Mouse (Mus musculus): ENCODE results near the gene Ctf2. TPM values are rescaled to one million over a fixed set of nuclear protein-coding genes. Genes with fewer than 3 reads are reported as not detected.

Ctf2 gene
- polyA plus RNA-seq, 1 experiment: not detected

DNA sequence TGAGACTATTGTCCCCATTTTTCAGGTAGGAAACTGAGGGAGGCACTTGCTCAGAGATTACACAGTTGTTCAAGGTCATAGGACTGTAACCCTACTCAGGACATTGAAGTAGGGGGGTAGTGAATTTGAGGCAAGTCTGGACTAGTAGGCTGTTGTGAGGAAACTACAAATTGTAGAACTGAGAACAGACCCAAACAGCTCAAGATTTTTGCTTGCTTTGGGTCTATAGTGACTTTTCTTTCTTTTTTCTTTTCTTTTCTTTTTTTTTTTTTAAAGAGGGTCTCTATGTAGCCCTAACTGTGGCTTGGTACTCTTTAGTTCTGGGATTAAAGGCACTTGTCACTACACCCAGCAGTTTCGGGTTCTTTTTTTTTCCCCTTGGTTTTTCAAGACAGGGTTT is 40.6 kb upstream of the Ctf2 start:
- WGBS: 92% methylated on average over 1 of the region's 1 CpGs
- Histone ChIP-seq H3K27ac (ENCODE audit: insufficient read depth, low read depth, low read length) (no peak overlapping the region), H3K4me3 (ENCODE audit: insufficient read depth, low read depth, low read length) (no peak overlapping the region), H3K27me3 (replicated peaks; ENCODE audit: control insufficient read depth, insufficient read depth, low read length) (no peaks in the 10 kb centered on the region), H3K36me3 (ENCODE audit: control insufficient read depth, insufficient read depth, low read length) (no peaks in the 10 kb centered on the region), H3K4me1 (ENCODE audit: control insufficient read depth, insufficient read depth, low read length) (peaks cover 6% of the 10 kb centered on the region; the same call in 1 of the 2 replicates)
- DNase-seq: no peak
- TF ChIP-seq POLR2A (IDR thresholded peaks at IDR 0.05; ENCODE audit: low read depth, low read length) (no peak), CTCF (conservative IDR thresholded peaks at IDR 0.05; ENCODE audit: insufficient read depth, insufficient read length, low read depth, low read length) (no peak)

GRCm38 (mm10) chr7:127772080-127772479 is 40.1 kb upstream of the Ctf2 start:
- Histone ChIP-seq H3K27ac (ENCODE audit: insufficient read depth, low read depth, low read length) (no peak overlapping the region), H3K27me3 (replicated peaks; ENCODE audit: control insufficient read depth, insufficient read depth, low read length) (no peaks in the 10 kb centered on the region), H3K36me3 (ENCODE audit: control insufficient read depth, insufficient read depth, low read length) (no peaks in the 10 kb centered on the region), H3K4me1 (ENCODE audit: control insufficient read depth, insufficient read depth, low read length) (peaks cover 6% of the 10 kb centered on the region; the same call in 1 of the 2 replicates), H3K4me3 (ENCODE audit: insufficient read depth, low read depth, low read length) (no peak overlapping the region)
- no peak for DNase-seq
- 42% methylated on average over 3 of the region's 3 CpGs for WGBS
- TF ChIP-seq POLR2A (IDR thresholded peaks at IDR 0.05; ENCODE audit: low read depth, low read length) (no peak), CTCF (conservative IDR thresholded peaks at IDR 0.05; ENCODE audit: insufficient read depth, insufficient read length, low read depth, low read length) (no peak)

GRCm38 (mm10) chr7:127771262-127771661 is 39.3 kb upstream of the Ctf2 start:
- Histone ChIP-seq H3K4me3 (ENCODE audit: insufficient read depth, low read depth, low read length) (no peak overlapping the region), H3K27ac (ENCODE audit: insufficient read depth, low read depth, low read length) (no peak overlapping the region), H3K27me3 (replicated peaks; ENCODE audit: control insufficient read depth, insufficient read depth, low read length) (no peaks in the 10 kb centered on the region), H3K4me1 (ENCODE audit: control insufficient read depth, insufficient read depth, low read length) (peaks cover 6% of the 10 kb centered on the region; the same call in 1 of the 2 replicates), H3K36me3 (ENCODE audit: control insufficient read depth, insufficient read depth, low read length) (no peaks in the 10 kb centered on the region)
- TF ChIP-seq CTCF (conservative IDR thresholded peaks at IDR 0.05; ENCODE audit: insufficient read depth, insufficient read length, low read depth, low read length) (no peak), POLR2A (IDR thresholded peaks at IDR 0.05; ENCODE audit: low read depth, low read length) (no peak)
- 69% methylated on average over 5 of the region's 5 CpGs for WGBS
- DNase-seq: no peak

DNA sequence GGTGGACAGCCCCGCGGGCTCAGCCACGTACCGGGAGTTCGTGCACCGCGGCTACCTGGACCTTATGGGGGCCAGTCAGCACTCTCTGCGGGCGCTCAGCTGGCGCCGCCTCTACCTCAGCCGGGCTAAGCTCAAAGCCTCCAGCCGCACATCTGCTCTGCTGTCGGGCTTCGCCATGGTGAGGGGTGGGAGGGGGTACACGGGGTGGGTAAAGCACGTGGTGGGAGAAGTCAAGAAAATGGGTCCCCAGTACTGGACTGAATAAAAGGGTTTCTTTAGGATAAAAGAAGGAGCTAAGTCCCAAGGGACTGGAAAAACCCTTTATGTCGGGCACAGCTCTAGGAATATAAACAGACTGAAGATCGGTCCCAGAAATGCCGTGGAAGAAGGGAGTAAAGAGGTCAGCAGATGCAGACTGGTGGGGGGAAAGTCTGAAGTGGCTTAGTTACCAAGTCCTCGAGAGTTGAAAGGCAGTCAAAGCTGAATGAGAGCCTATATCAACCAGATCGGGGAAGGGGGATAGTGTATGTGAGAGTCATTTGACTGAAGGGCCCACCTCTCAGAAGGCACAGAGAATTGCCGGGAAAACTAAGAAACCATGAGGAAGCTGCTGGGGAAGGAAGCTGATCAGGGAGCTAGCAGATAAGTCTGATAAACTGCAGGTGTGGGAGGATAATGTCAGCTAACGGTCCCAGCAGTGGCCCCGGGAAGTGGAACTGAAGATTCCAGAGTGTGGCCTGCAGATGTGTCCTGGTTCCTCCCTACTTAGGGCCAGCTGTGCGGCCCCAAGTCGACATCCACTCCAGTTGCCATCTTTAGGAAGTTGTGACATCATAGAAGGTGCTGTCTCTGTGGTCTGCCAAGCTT is 38.3 kb upstream of the Ctf2 start:
- H3K36me3 ChIP-seq (ENCODE audit: control insufficient read depth, insufficient read depth, low read length): no peaks in the 10 kb centered on the region
- peak overlapping the region; percentile 83 for H3K27ac ChIP-seq (ENCODE audit: insufficient read depth, low read depth, low read length)
- TF ChIP-seq CTCF (conservative IDR thresholded peaks at IDR 0.05; ENCODE audit: insufficient read depth, insufficient read length, low read depth, low read length) (no peak), POLR2A (IDR thresholded peaks at IDR 0.05; ENCODE audit: low read depth, low read length) (no peak)
- H3K4me3 ChIP-seq (ENCODE audit: insufficient read depth, low read depth, low read length): peak overlapping the region; percentile 95
- peak; percentile 19 for DNase-seq
- H3K4me1 ChIP-seq (ENCODE audit: control insufficient read depth, insufficient read depth, low read length): peaks cover 6% of the 10 kb centered on the region; the same call in 1 of the 2 replicates
- WGBS: 3% methylated on average over 27 of the region's 27 CpGs
- H3K27me3 ChIP-seq (replicated peaks; ENCODE audit: control insufficient read depth, insufficient read depth, low read length): no peaks in the 10 kb centered on the region

- Histone ChIP-seq H3K4me3 (ENCODE audit: insufficient read depth, low read depth, low read length) (peak within 1 kb of the TSS; percentile 95), H3K27ac (ENCODE audit: insufficient read depth, low read depth, low read length) (peak within 1 kb of the TSS; percentile 83), H3K36me3 (ENCODE audit: control insufficient read depth, insufficient read depth, low read length) (no peaks in the 10 kb centered on the region), H3K27me3 (replicated peaks; ENCODE audit: control insufficient read depth, insufficient read depth, low read length) (no peaks in the 10 kb centered on the region), H3K4me1 (ENCODE audit: control insufficient read depth, insufficient read depth, low read length) (peaks cover 6% of the 10 kb centered on the region; the same call in 1 of the 2 replicates)
- 1% methylated on average over 24 of the region's 24 CpGs for WGBS
- no peak for TF ChIP-seq CTCF (conservative IDR thresholded peaks at IDR 0.05; ENCODE audit: insufficient read depth, insufficient read length, low read depth, low read length)
- TF ChIP-seq POLR2A (IDR thresholded peaks at IDR 0.05; ENCODE audit: low read depth, low read length): peak; percentile 87
- peak; percentile 94 for DNase-seq
Observed at GRCm38 (mm10) chr7:127769651-127770038, 37.7 kb upstream of the Ctf2 start, which contains the start of gene Orai3. TSS of gene Orai3 (plus strand) at chr7:127769815.

DNA sequence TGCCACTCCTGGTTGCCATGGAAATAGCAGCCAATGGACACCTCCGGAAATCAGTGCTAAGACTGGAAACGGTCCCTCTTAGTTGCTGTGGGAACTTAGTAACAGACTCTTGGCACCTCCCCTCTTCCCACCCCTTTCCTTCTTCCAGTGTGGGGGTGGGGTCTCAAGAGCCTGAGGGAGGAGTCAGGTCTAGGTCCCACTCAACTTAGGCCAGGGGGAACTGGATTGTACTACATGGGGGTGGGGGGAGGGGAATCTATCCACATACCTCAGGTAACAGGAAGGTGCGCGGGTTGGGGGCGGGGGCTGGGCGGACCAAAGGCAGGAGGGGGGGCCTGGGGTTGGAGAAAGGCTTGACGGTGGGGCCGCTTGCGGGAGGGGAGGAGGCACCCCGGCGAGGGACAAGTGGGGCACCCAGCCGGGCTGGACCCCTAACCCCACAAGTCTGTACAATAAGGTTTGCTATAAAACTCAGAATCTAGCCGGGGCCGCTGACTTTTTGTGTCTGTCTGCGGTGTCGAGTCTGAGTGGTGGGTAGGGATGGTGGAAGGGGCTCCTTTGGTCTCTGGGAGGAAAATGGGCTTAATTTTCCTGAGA is 37.1 kb upstream of the Ctf2 start:
- peak overlapping the region; percentile 95 for H3K4me3 ChIP-seq (ENCODE audit: insufficient read depth, low read depth, low read length)
- H3K4me1 ChIP-seq (ENCODE audit: control insufficient read depth, insufficient read depth, low read length): peaks cover 6% of the 10 kb centered on the region; the same call in 1 of the 2 replicates
- peak overlapping the region; percentile 83 for H3K27ac ChIP-seq (ENCODE audit: insufficient read depth, low read depth, low read length)
- no peaks in the 10 kb centered on the region for H3K36me3 ChIP-seq (ENCODE audit: control insufficient read depth, insufficient read depth, low read length)
- no peaks in the 10 kb centered on the region for H3K27me3 ChIP-seq (replicated peaks; ENCODE audit: control insufficient read depth, insufficient read depth, low read length)
- DNase-seq: peak; percentile 99
- TF ChIP-seq CTCF (conservative IDR thresholded peaks at IDR 0.05; ENCODE audit: insufficient read depth, insufficient read length, low read depth, low read length) (no peak), POLR2A (IDR thresholded peaks at IDR 0.05; ENCODE audit: low read depth, low read length) (no peak)
- 1% methylated on average over 16 of the region's 16 CpGs for WGBS

All from kidney, adult 2 months (tissue).